Mouse (Mus musculus) neural tube, embryonic 13.5 days (tissue): ENCODE measurements at regions not wholly inside any gene's neighbourhood (a gene's known extent, or its start where the extent isn't known, plus 50 kb on each side); places are given as distances from the start of the nearest gene placed in this dataset.
"Not testable (repeated sequence)": the region's sequence is repeated elsewhere in the genome, so short reads cannot be mapped to it uniquely, and the experiment has no call there.

Source experiments
- ATAC-seq: fragments of 200-750 bp; cut with Nextera tagmentation; 2 replicates; pipeline ENCODE4 v1.8.0; 2017; ENCODE audit warnings: low read depth, mild to moderate bottlenecking, moderate TSS enrichment, moderate library complexity
- H3K27ac ChIP-seq: fragments of 300-500 bp; sonication (generic); replicated peaks from 2 replicates; pipeline ENCODE4 v1.5.1; 2015; ENCODE audit warnings: moderate library complexity, mild to moderate bottlenecking, inconsistent platforms
- H3K27me3 ChIP-seq: fragments of 300-500 bp; sonication (generic); 2 replicates; pipeline ENCODE4 v1.6.1; 2015; ENCODE audit warnings: mild to moderate bottlenecking, inconsistent platforms
- H3K36me3 ChIP-seq: fragments of 300-500 bp; sonication (generic); 2 replicates; pipeline ENCODE4 v1.6.1; 2015; ENCODE audit warnings: mild to moderate bottlenecking, inconsistent platforms
- H3K4me1 ChIP-seq: fragments of 300-500 bp; sonication (generic); replicated peaks from 2 replicates; pipeline ENCODE4 v1.6.1; 2015; ENCODE audit warnings: inconsistent platforms
- H3K4me2 ChIP-seq: fragments of 300-500 bp; sonication (generic); 2 replicates; pipeline ENCODE4 v1.6.1; 2015; ENCODE audit warnings: inconsistent platforms, mild to moderate bottlenecking, moderate library complexity
- H3K4me3 ChIP-seq: fragments of 300-500 bp; sonication (generic); 2 replicates; pipeline ENCODE4 v1.5.1; 2015; ENCODE audit warnings: mild to moderate bottlenecking, inconsistent platforms
- H3K9ac ChIP-seq: fragments of 300-500 bp; sonication (generic); 2 replicates; pipeline ENCODE4 v1.6.1; 2015; ENCODE audit warnings: moderate library complexity, mild to moderate bottlenecking, inconsistent platforms
- H3K9me3 ChIP-seq: fragments of 300-500 bp; sonication (generic); 2 replicates; pipeline ENCODE4 v1.6.1; 2016; ENCODE audit warnings: inconsistent platforms
- WGBS: fragments of 180-500 bp; shearing (Covaris S2); methylation state at CpG from one replicate; pipeline ENCODE4 v1.1.7; 2015; 5-methylcytosine and 5-hydroxymethylcytosine counted together

- Histone ChIP-seq H3K27ac (no peak overlapping the region), H3K4me2 (no peak overlapping the region), H3K4me1 (no peaks in the 10 kb centered on the region), H3K9me3 (no peaks in the 10 kb centered on the region), H3K27me3 (no peaks in the 10 kb centered on the region), H3K4me3 (no peak overlapping the region), H3K36me3 (no peaks in the 10 kb centered on the region), H3K9ac (no peak overlapping the region)
- 33% methylated on average over 6 of the region's 6 CpGs for WGBS
- ATAC-seq, result no peak
These were observed 165.5 kb upstream of the Stk26 start for GRCm38 (mm10) chrX:50675356-50675755.

GRCm38 (mm10) chrX:50657835-50658565, 182.8 kb upstream of the Stk26 start:
- Histone ChIP-seq H3K4me1 (no peaks in the 10 kb centered on the region), H3K9ac (no peak overlapping the region), H3K36me3 (no peaks in the 10 kb centered on the region), H3K4me3 (no peak overlapping the region), H3K27me3 (no peaks in the 10 kb centered on the region), H3K4me2 (0 out of 2 replicates have a peak overlapping the region, but pooled peaks have one; percentile 18), H3K9me3 (no peaks in the 10 kb centered on the region), H3K27ac (no peak overlapping the region)
- WGBS, result 38% methylated on average over 9 of the region's 9 CpGs
- ATAC-seq, result peak; percentile 85

- H3K27ac ChIP-seq, result no peak overlapping the region
- H3K4me1 ChIP-seq, result no peaks in the 10 kb centered on the region
- WGBS, result 73% methylated on average over 6 of the region's 6 CpGs
These were observed 183.5 kb upstream of the Stk26 start for GRCm38 (mm10) chrX:50657180-50657834.

GRCm38 (mm10) chrX:50655380-50655779, 185.5 kb upstream of the Stk26 start:
- H3K27ac ChIP-seq, H3K36me3 ChIP-seq, H3K9ac ChIP-seq, ATAC-seq, H3K4me1 ChIP-seq, H3K9me3 ChIP-seq, H3K4me3 ChIP-seq, H3K4me2 ChIP-seq, H3K27me3 ChIP-seq: not testable (repeated sequence)
- 95% methylated on average over 1 of the region's 1 CpGs for WGBS

More at GRCm38 (mm10) chrX:50657180-50657834, 183.5 kb upstream of the Stk26 start:
- Histone ChIP-seq H3K4me2 (no peak overlapping the region), H3K9me3 (no peaks in the 10 kb centered on the region), H3K36me3 (no peaks in the 10 kb centered on the region), H3K9ac (no peak overlapping the region), H3K4me3 (no peak overlapping the region), H3K27me3 (no peaks in the 10 kb centered on the region)
- ATAC-seq, result 0 out of 2 replicates have a peak, but pooled peaks have one; percentile 47

- ATAC-seq, result no peak
- Histone ChIP-seq H3K36me3 (no peaks in the 10 kb centered on the region), H3K27me3 (no peaks in the 10 kb centered on the region), H3K27ac (no peak overlapping the region), H3K4me2 (no peak overlapping the region), H3K9ac (no peak overlapping the region), H3K9me3 (no peaks in the 10 kb centered on the region), H3K4me3 (no peak overlapping the region), H3K4me1 (no peaks in the 10 kb centered on the region)
- WGBS, result 41% methylated on average over 4 of the region's 4 CpGs
These were observed 199.5 kb upstream of the Stk26 start for GRCm38 (mm10) chrX:50641347-50641746.

- no peak overlapping the region for H3K27ac ChIP-seq
- peak overlapping the region; percentile 54 for H3K4me3 ChIP-seq
- no peaks in the 10 kb centered on the region for H3K36me3 ChIP-seq
- ATAC-seq, result peak; percentile 64
- WGBS, result 26% methylated on average over 6 of the region's 6 CpGs
- H3K4me1 ChIP-seq, result peaks cover 10% of the 10 kb centered on the region; the same call in 1 of the 2 replicates
- no peaks in the 10 kb centered on the region for H3K9me3 ChIP-seq
- peak overlapping the region; percentile 41; the same call in 1 of the 2 replicates for H3K9ac ChIP-seq
- H3K27me3 ChIP-seq, result no peaks in the 10 kb centered on the region
- H3K4me2 ChIP-seq, result peak overlapping the region; percentile 59
These were observed 205.2 kb upstream of the Stk26 start for GRCm38 (mm10) chrX:50635634-50636033.

GRCm38 (mm10) chrX:50634842-50635615, 205.8 kb upstream of the Stk26 start:
- Histone ChIP-seq H3K36me3 (no peaks in the 10 kb centered on the region), H3K4me1 (peaks cover 10% of the 10 kb centered on the region; the same call in 1 of the 2 replicates), H3K9ac (peak overlapping the region; percentile 58), H3K4me3 (peak overlapping the region; percentile 54), H3K27ac (no peak overlapping the region), H3K9me3 (no peaks in the 10 kb centered on the region), H3K27me3 (no peaks in the 10 kb centered on the region), H3K4me2 (peak overlapping the region; percentile 59)
- peak; percentile 99 for ATAC-seq
- 16% methylated on average over 30 of the region's 30 CpGs for WGBS

- Histone ChIP-seq H3K27me3 (no peaks in the 10 kb centered on the region), H3K36me3 (no peaks in the 10 kb centered on the region), H3K4me1 (peaks cover 10% of the 10 kb centered on the region; the same call in 1 of the 2 replicates), H3K9me3 (no peaks in the 10 kb centered on the region), H3K4me2 (no peak overlapping the region), H3K9ac (no peak overlapping the region), H3K27ac (no peak overlapping the region), H3K4me3 (no peak overlapping the region)
- 34% methylated on average over 6 of the region's 6 CpGs for WGBS
- no peak for ATAC-seq
These were observed 204.2 kb upstream of the Olfr1324 start for GRCm38 (mm10) chrX:50632536-50632935.

GRCm38 (mm10) chrX:50625336-50625735, 197.0 kb upstream of the Olfr1324 start:
- H3K9me3 ChIP-seq, result no peaks in the 10 kb centered on the region
- no peak overlapping the region for H3K9ac ChIP-seq
- 0 out of 2 replicates have a peak, but pooled peaks cover 3% of the 10 kb centered on the region for H3K36me3 ChIP-seq
- no peak overlapping the region for H3K4me3 ChIP-seq
- WGBS, result 89% methylated on average over 6 of the region's 6 CpGs
- H3K27ac ChIP-seq, result no peak overlapping the region
- H3K27me3 ChIP-seq, result no peaks in the 10 kb centered on the region
- H3K4me1 ChIP-seq, result no peaks in the 10 kb centered on the region
- no peak overlapping the region for H3K4me2 ChIP-seq
- no peak for ATAC-seq

GRCm38 (mm10) chrX:50622984-50623455, 194.7 kb upstream of the Olfr1324 start:
- H3K4me2 ChIP-seq, result no peak overlapping the region
- no peak for ATAC-seq
- no peak overlapping the region for H3K9ac ChIP-seq
- no peaks in the 10 kb centered on the region for H3K9me3 ChIP-seq
- H3K27me3 ChIP-seq, result no peaks in the 10 kb centered on the region
- WGBS, result 59% methylated on average over 19 of the region's 19 CpGs
- H3K27ac ChIP-seq, result 0 out of 2 replicates have a peak overlapping the region, but pooled peaks have one; percentile 35
- H3K4me1 ChIP-seq, result no peaks in the 10 kb centered on the region
- H3K36me3 ChIP-seq, result 0 out of 2 replicates have a peak, but pooled peaks cover 3% of the 10 kb centered on the region
- peak overlapping the region; percentile 20; the same call in 1 of the 2 replicates for H3K4me3 ChIP-seq

GRCm38 (mm10) chrX:50620909-50621308, 192.6 kb upstream of the Olfr1324 start:
- ATAC-seq, result no peak
- no peak overlapping the region for H3K4me3 ChIP-seq
- H3K36me3 ChIP-seq, result 0 out of 2 replicates have a peak, but pooled peaks cover 3% of the 10 kb centered on the region
- H3K27ac ChIP-seq, result no peak overlapping the region
- WGBS, result 74% methylated on average over 8 of the region's 8 CpGs
- H3K27me3 ChIP-seq, result no peaks in the 10 kb centered on the region
- no peak overlapping the region for H3K4me2 ChIP-seq
- no peaks in the 10 kb centered on the region for H3K9me3 ChIP-seq
- H3K4me1 ChIP-seq, result no peaks in the 10 kb centered on the region
- no peak overlapping the region for H3K9ac ChIP-seq

GRCm38 (mm10) chrX:50619919-50620318, 191.6 kb upstream of the Olfr1324 start:
- Histone ChIP-seq H3K4me2 (no peak overlapping the region), H3K36me3 (no peaks in the 10 kb centered on the region), H3K9me3 (no peaks in the 10 kb centered on the region), H3K4me1 (no peaks in the 10 kb centered on the region), H3K27me3 (no peaks in the 10 kb centered on the region), H3K9ac (no peak overlapping the region), H3K27ac (peak overlapping the region; percentile 61; the same call in 1 of the 2 replicates), H3K4me3 (no peak overlapping the region)
- WGBS, result 59% methylated on average over 9 of the region's 9 CpGs
- no peak for ATAC-seq
